Mouse (Mus musculus) Patski (cell line): ENCODE results near the gene Ddah2. TPM values are rescaled to one million over a fixed set of nuclear protein-coding genes. Genes with fewer than 3 reads are reported as not detected.
A peak's percentile ranks its signal among the peaks of the same experiment; 100 is the strongest.

Experiments
- ATAC-seq: fragments of 100-300 bp; one replicate; pipeline ENCODE4 v1.8.0; 2021
- CTCF ChIA-PET: fragments of 350-600 bp; sonication (Branson Sonifier 250); formaldehyde crosslinking; loops from one replicate; lab custom pipeline; 2022; ENCODE audit warnings: inconsistent platforms; lab: Charles Lee
- POLR2A ChIA-PET: fragments of 350-600 bp; sonication (Branson Sonifier 250); formaldehyde crosslinking; loops from one replicate; lab custom pipeline; 2022; ENCODE audit warnings: antibody characterized with exemption, inconsistent platforms; lab: Charles Lee
- DNase-seq: peaks from one replicate; pipeline ENCODE4 v3.0.0-alpha.2; 2011; ENCODE audit warnings: low read depth, low spot score
- H3K27me3 ChIP-seq: fragments of 371-371 bp; one replicate; pipeline ENCODE4 v1.5.1; 2021
- CTCF ChIP-seq: fragments of 100-300 bp; IDR thresholded peaks from one replicate; pipeline ENCODE4 v1.5.1; 2021
- in situ Hi-C: fragments of 300-500 bp; cut with MboI; formaldehyde crosslinking; loops from 3 replicates; pipeline ENCODE4 v1.11.1; 2018; ENCODE audit warnings: low pct_unique_long_range_greater_than_20kb, mixed read lengths
- polyA plus RNA-seq: library from polyadenylated mRNA; unstranded; gene quantifications from one replicate; pipeline ENCODE4 v1.2.3, GENCODE M21; 2021

Gene Ddah2
- polyA plus RNA-seq, 1 experiment from 2014 or later: 198 TPM

- in situ Hi-C loops: loop anchor here (5.0 kb wide), 1 partner anchor 52 kb away; the partner anchor contains the start of genes Abhd16a and Ly6g6f
- TF ChIP-seq CTCF: no peak
- ChIA-PET POLR2A (no interaction called here), CTCF (interaction anchor here (1.1 to 1.6 kb wide), 2 partner anchors 14 to 79 kb away, joined by 3 read pairs; no protein-coding TSS in a partner anchor)
- ATAC-seq (no peak), DNase-seq (no peak)
- H3K27me3 ChIP-seq: no peaks in the 10 kb centered on the region
These were observed 23.9 kb upstream of the Ddah2 start for GRCm38 (mm10) chr17:35034896-35035295.

GRCm38 (mm10) chr17:35039121-35039873 is 19.5 kb upstream of the Ddah2 start:
- no peaks in the 10 kb centered on the region for H3K27me3 ChIP-seq
- DNase-seq: no peak
- peak; percentile 12 for ATAC-seq
- no peak for TF ChIP-seq CTCF
- in situ Hi-C loops: no loop called here
- ChIA-PET POLR2A (interaction anchor here (0.7 kb wide), 1 partner anchor 99 kb away, joined by 4 read pairs; no protein-coding TSS in a partner anchor), CTCF (interaction anchor here (1.4 to 2.1 kb wide), 2 partner anchors 10 to 19 kb away, joined by 4 to 8 read pairs; no protein-coding TSS in a partner anchor)

- CTCF ChIA-PET: interaction anchor here (0.7 kb wide), 1 partner anchor 15 kb away, joined by 3 read pairs; no protein-coding TSS in a partner anchor
These were observed 15.0 kb upstream of the Ddah2 start for GRCm38 (mm10) chr17:35043794-35044193.

GRCm38 (mm10) chr17:35044904-35045806 is 13.7 kb upstream of the Ddah2 start:
- in situ Hi-C loops: no loop called here
- CTCF ChIA-PET: no interaction called here
- DNase-seq (no peak), ATAC-seq (no peak)
- TF ChIP-seq CTCF: no peak
- H3K27me3 ChIP-seq: no peaks in the 10 kb centered on the region
- POLR2A ChIA-PET: interaction anchor here (0.5 kb wide), 2 partner anchors 30 to 119 kb away, joined by 4 to 5 read pairs; no protein-coding TSS in a partner anchor

More at GRCm38 (mm10) chr17:35043794-35044193, 15.0 kb upstream of the Ddah2 start:
- TF ChIP-seq CTCF: no peak
- no peak for ATAC-seq
- POLR2A ChIA-PET: no interaction called here
- in situ Hi-C loops: no loop called here
- no peak for DNase-seq
- H3K27me3 ChIP-seq: no peaks in the 10 kb centered on the region

DNA sequence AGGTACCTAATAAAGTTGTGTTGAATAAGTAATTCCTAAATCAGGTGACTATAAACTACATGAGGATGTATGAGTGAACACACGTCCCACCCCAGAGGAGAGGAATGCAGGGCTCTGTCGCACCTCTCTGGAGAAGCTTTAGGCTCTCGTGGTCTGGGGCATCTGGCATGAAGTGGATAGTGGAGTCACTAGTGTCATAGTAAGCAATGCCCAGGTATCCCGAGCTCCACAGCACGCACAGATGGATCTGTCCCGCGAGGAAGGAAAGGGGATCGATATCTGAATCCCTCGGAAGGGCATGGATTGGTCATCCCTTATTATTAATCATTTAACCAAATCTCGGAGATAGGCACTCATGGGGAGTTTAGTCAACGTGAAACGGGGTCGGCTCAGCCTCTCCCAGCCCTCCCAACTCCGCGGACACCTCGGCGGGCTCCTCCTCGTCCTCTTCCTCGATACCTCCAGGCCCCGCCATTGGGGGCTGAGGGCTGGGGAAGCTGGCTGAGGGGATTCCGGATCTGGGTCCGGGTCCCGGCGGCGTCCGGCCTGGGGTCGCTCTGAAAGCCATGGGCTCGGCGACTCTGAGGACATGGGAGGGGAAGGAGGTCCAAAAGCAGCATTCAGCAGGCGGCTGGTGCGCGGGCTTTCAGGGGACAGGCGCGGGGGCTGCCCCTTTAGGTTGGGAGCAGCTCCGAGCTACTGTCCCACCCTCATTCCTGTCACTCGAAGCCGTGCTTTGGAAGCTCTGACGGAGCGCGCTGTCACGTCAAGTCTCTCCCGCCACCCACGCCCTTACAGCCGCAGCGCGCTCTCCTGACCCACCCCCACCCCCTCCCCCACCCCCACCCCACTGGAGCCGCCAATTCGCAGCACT is 12.8 kb upstream of the Ddah2 start:
- in situ Hi-C loops: no loop called here
- DNase-seq (no peak), ATAC-seq (peak; percentile 6)
- CTCF ChIA-PET: interaction anchor here (1.4 kb wide), 1 partner anchor 16 kb away, joined by 4 read pairs; no protein-coding TSS in a partner anchor
- no peak for TF ChIP-seq CTCF
- no peaks in the 10 kb centered on the region for H3K27me3 ChIP-seq
- POLR2A ChIA-PET: interaction anchor here (0.6 kb wide), 1 partner anchor 18 kb away, joined by 3 read pairs; the partner anchor contains the start of gene Sapcd1

- CTCF ChIA-PET: interaction anchor here (1.4 to 1.9 kb wide), 2 partner anchors 17 to 26 kb away, joined by 4 to 6 read pairs; no protein-coding TSS in a partner anchor
- no peaks in the 10 kb centered on the region for H3K27me3 ChIP-seq
- POLR2A ChIA-PET: interaction anchor here (0.6 to 0.8 kb wide), 2 partner anchors 19 to 25 kb away, joined by 3 read pairs; partner anchors contain the start of gene Sapcd1
- ATAC-seq: peak; percentile 87
- DNase-seq: peak; percentile 93
- in situ Hi-C loops: no loop called here
- TF ChIP-seq CTCF: no peak
These were observed 12.0 kb upstream of the Ddah2 start, which contains the start of gene Msh5 for GRCm38 (mm10) chr17:35046681-35047455. TSS of gene Msh5 (minus strand) at chr17:35046745.

- ChIA-PET POLR2A (interaction anchor here (0.6 to 1.4 kb wide), 5 partner anchors 11 to 79 kb away, joined by 3 to 9 read pairs (median 3); partner anchors contain the start of genes D17H6S53E and Ddah2), CTCF (interaction anchor here (1.9 kb wide), 1 partner anchor 26 kb away, joined by 6 read pairs; no protein-coding TSS in a partner anchor)
- DNase-seq: no peak
- ATAC-seq: no peak
- in situ Hi-C loops: no loop called here
- TF ChIP-seq CTCF: no peak
- H3K27me3 ChIP-seq: no peaks in the 10 kb centered on the region
These were observed 11.1 kb upstream of the Ddah2 start for GRCm38 (mm10) chr17:35047688-35048087.

GRCm38 (mm10) chr17:35048149-35048931 is 10.5 kb upstream of the Ddah2 start:
- H3K27me3 ChIP-seq: no peaks in the 10 kb centered on the region
- POLR2A ChIA-PET: interaction anchor here (0.8 to 1.4 kb wide), 4 partner anchors 10 to 78 kb away, joined by 3 to 9 read pairs (median 4); partner anchors contain the start of genes D17H6S53E and Ddah2
- in situ Hi-C loops: no loop called here
- DNase-seq: no peak
- CTCF ChIA-PET: interaction anchor here (1.9 kb wide), 1 partner anchor 27 kb away, joined by 6 read pairs; no protein-coding TSS in a partner anchor
- ATAC-seq: no peak
- TF ChIP-seq CTCF: no peak
